Comparison of ENCODE assay signal across 27 mouse cellular contexts in the genomic region with DNA sequence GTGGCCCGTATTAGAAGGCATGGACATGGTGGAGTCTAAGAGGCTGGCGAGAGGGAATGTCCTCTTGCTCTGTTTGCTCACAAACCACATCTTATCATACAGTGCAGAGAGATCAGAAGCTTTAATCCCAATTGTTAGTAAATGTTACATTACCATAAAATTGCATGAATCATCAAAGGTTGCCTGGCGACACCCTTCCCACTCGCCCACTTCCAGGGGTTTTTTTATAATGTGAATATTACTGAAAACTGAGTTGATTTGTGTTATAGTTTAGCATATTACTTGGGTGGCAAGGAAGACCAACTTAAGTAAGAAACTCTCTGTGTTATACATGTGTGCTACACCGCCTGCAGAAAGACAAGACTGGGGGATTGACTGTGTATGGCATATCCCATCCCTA.
"Had no signal": no experiment of that assay in that cellular context is flagged by ENCODE, and none has a peak within 500 bp of the region (broad histone marks: within the 10 kb centered on the region; RNA-seq: fewer than 3 reads in every experiment).

No protein-coding gene starts in this region.

- H3K4me3 ChIP-seq: limb, embryonic 10.5 days; limb, embryonic 12.5 days; limb, embryonic 13.5 days; limb, embryonic 15.5 days; liver, embryonic 12.5 days; liver, embryonic 13.5 days; liver, embryonic 15.5 days; lung, embryonic 15.5 days; megakaryocyte, embryonic 14.5 days; midbrain, embryonic 10.5 days; midbrain, embryonic 12.5 days; midbrain, embryonic 13.5 days; midbrain, embryonic 15.5 days; myocyte; neural tube, embryonic 12.5 days had no signal

- H3K27ac ChIP-seq: limb, embryonic 10.5 days; limb, embryonic 12.5 days; limb, embryonic 13.5 days; limb, embryonic 15.5 days; liver, embryonic 12.5 days; liver, embryonic 13.5 days; liver, embryonic 14.5 days; liver, embryonic 15.5 days; lung, embryonic 15.5 days; macrophage; midbrain, embryonic 10.5 days; midbrain, embryonic 12.5 days; midbrain, embryonic 13.5 days; midbrain, embryonic 15.5 days; neural tube, embryonic 12.5 days had no signal

- DNase-seq: left cerebral cortex, postnatal 4 days; liver, embryonic 13.5 days; liver, postnatal 0 days; lung, adult 18-20 months; lung, adult 2 months; lung, embryonic 14.5 days; lung, postnatal 10 days; lung, postnatal 14 days; lung, postnatal 36 days; lung, postnatal 4 days; midbrain, embryonic 14.5 days had no signal

- H3K4me1 ChIP-seq: limb, embryonic 10.5 days; liver, embryonic 15.5 days; midbrain, embryonic 10.5 days; midbrain, embryonic 12.5 days had no signal
